Mouse (Mus musculus): ENCODE measurements at regions not wholly inside any gene's neighbourhood (a gene's known extent, or its start where the extent isn't known, plus 50 kb on each side); places are given as distances from the start of the nearest gene placed in this dataset.
A peak's percentile ranks its signal among the peaks of the same experiment; 100 is the strongest.

DNA sequence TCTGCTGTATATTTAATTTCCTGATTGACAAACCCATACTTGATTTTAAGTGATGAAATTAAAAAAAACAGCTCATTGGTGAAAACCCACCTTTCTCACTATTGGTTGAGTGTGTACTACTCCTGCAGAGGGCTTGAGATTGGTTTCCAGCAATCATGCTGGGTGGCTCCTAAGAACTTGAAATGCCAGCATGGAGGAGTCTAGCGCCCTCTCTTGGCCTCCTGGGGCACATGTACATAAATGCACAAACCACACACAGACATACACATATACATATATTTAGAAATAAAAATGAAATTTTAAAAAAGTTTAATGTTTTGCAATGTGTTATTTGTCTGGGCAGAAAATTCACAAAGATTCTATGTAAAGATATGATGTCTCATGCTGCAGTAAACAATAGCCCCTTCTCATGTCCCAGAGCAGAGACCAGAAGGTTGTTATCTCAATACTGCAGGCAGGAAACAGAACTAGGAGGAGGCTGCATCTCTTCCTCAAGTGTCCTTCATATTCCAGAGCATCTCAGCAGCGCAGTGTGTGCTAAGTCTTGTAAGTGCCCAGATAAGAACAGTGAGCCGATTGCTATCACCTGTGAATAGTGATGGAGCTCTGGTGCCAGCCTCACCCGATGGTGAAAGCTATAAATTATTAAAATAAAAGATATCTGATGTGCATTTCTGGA lies 108.4 kb upstream of the Fbxo11 start:
- DNase-seq (ENCODE audit: extremely low read depth, insufficient read length, low spot score), result no peak

DNA sequence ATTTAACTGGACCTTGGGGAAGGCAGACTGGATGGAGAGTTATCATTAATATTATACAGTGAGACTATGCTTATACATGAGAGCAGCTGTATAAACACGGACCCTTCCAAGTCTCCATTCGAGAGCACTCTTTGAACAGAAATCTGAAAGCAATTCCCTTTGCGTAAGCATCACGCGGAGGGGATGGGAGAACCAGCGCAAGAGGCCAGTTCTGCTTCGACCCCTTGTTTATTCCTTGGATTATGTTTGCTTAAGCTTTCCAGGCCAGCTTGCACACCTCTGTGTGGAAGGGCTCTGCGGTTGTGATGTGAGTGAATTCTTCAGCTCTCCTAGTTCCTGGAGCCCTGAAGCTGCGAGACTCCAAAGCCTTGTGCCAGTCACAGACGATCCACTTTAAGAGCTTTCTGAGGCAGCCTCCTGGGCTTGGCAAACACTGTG lies 109.2 kb upstream of the Fbxo11 start:
- DNase-seq (ENCODE audit: extremely low read depth, insufficient read length, low spot score), result no peak

DNA sequence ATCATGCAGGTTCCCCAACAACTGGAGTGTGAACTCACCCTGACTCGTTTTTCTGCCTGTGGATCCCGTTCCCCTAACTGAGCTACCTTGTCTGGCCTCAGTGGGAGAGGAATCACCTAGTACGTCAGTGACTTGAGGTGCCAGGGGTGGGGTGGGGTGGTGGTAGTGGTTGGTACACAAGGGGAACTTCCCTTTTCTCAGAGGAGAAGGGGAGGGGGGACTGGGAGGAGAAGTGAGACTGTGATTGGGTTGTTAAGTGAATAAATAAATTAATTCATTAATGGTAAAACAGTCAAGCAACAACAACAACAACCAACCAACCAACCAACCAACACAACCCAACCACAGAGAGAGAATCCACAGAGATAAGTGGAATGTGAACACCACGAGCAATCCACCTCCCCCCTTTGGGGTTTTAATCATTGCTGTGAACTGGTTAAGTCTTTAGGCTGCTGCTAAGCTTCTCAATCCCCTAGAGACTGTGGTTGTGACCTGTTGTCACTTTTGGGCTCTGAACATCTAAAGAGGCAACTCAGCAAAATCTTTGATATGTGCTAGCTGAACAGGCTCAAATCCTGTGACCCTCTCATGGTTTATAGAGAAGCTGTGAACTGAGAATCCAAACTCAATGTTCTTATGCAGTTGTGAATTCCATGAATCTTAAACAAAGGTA lies 111.0 kb upstream of the Fbxo11 start:
- DNase-seq (ENCODE audit: extremely low read depth, insufficient read length, low spot score), result no peak

- DNase-seq (ENCODE audit: extremely low read depth, insufficient read length, low spot score), result no peak
These were observed 125.6 kb upstream of the Fbxo11 start for GRCm38 (mm10) chr17:88190735-88191134.

DNA sequence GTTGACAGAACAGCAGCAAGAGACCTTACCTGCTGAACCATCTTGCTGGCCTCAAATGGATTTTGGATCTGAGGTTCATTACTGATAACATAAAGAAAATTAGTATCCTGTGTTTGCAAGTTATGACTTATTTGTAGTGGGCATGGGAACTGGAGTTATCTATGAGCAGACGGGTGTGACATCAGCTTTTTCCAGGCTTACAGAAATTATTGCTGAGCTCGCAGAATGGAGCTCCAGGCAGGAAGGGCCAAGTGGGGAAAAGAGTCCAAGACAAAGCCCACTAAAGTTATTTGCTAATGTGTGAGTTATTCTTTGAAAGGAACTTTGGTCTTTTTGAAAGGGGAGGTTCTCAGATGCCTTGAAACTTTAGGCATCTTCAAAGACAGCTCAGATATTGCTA lies 126.4 kb upstream of the Fbxo11 start:
- DNase-seq (ENCODE audit: extremely low read depth, insufficient read length, low spot score), result no peak

- DNase-seq (ENCODE audit: extremely low read depth, insufficient read length, low spot score), result no peak
These were observed 127.1 kb upstream of the Fbxo11 start for GRCm38 (mm10) chr17:88191930-88192807.

DNA sequence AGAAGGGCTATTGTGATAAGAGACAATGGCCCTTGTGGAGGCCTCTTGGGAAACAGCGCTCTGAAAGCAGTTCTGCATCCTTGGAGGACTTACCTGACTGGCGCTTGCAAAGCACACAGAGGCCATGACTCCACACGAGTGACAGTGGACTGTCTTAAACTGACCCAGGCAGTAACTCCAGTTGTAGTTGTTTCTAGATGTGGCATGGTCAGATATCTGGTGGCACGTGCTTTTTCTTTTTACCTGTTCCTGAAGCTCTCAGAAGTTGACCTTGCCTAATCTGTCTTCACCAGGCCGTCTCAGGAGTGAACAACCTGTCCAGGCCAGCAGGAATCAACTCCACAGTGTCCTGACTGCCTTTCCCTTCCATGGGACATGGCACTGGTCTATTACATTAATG lies 129.6 kb upstream of the Fbxo11 start:
- DNase-seq (ENCODE audit: extremely low read depth, insufficient read length, low spot score), result no peak

- DNase-seq (ENCODE audit: extremely low read depth, insufficient read length, low spot score), result peak; percentile 74
These were observed 130.2 kb upstream of the Fbxo11 start for GRCm38 (mm10) chr17:88195303-88195702.

- no peak for DNase-seq (ENCODE audit: extremely low read depth, insufficient read length, low spot score)
These were observed 130.8 kb upstream of the Fbxo11 start for GRCm38 (mm10) chr17:88195893-88196292.

- no peak for DNase-seq (ENCODE audit: extremely low read depth, insufficient read length, low spot score)
These were observed 131.2 kb upstream of the Fbxo11 start for GRCm38 (mm10) chr17:88196322-88196721.

DNA sequence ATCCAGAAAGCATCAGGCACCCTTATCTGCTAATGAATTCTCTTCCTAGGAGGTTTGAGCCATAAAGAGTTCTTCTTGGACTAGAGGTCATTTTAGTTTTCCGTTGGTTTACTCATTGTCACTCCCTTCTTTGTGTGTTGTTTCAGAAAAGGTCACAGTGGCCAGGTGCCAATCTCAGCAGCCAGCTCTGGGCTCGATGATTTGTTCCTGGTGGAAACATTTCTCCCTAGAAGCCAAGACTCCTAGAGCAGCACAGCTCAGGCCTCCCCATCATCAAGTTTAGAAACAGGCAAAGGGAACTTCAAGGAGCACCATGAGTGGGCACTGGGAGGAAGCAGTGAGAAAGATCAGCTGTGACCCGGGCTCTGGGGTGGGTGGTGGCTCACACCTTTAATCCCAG lies 132.3 kb upstream of the Fbxo11 start:
- DNase-seq (ENCODE audit: extremely low read depth, insufficient read length, low spot score), result no peak

DNA sequence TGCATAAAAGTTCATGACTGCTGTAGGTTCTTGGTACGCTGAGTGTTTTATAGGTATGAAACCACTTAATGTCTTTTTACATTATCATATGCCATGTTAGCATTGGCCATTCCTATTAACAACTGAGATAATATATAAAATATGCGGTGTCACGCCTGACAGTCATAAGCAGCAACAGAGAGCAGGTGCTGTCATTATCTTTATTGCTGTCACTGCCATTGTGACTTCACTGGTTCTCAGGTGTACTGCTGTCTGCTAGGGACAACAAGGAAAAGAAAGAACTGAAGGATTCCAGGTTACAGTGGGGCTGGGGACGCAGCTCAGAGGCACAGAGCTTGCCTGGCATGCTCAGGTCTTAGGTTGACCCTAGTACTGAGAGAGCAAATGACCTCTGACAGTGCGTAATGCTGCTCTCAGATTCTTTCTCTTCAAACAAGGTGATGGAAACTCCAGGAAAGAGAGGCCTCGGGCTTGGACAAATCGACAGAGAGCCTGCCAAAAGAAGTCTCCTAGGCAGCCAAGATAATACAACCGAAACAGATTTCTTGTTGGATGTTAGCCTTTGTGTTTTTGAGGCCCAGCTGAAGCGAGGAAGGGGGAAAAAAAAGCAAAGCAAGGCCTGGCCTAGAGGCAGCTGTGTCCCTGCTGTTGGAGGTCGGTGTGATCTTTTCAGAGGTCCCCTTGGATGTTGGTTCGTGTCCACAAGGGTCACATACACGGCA lies 136.3 kb upstream of the Fbxo11 start:
- DNase-seq (ENCODE audit: extremely low read depth, insufficient read length, low spot score), result no peak

- no peak for DNase-seq (ENCODE audit: extremely low read depth, insufficient read length, low spot score)
These were observed 137.1 kb upstream of the Fbxo11 start for GRCm38 (mm10) chr17:88202214-88202613.

GRCm38 (mm10) chr17:88209565-88209964 lies 144.5 kb upstream of the Fbxo11 start:
- no peak for DNase-seq (ENCODE audit: extremely low read depth, insufficient read length, low spot score)

- no peak for DNase-seq (ENCODE audit: extremely low read depth, insufficient read length, low spot score)
These were observed 147.0 kb upstream of the Fbxo11 start for GRCm38 (mm10) chr17:88212121-88212520.

GRCm38 (mm10) chr17:88214746-88215145 lies 149.7 kb upstream of the Fbxo11 start:
- no peak for DNase-seq (ENCODE audit: extremely low read depth, insufficient read length, low spot score)

DNA sequence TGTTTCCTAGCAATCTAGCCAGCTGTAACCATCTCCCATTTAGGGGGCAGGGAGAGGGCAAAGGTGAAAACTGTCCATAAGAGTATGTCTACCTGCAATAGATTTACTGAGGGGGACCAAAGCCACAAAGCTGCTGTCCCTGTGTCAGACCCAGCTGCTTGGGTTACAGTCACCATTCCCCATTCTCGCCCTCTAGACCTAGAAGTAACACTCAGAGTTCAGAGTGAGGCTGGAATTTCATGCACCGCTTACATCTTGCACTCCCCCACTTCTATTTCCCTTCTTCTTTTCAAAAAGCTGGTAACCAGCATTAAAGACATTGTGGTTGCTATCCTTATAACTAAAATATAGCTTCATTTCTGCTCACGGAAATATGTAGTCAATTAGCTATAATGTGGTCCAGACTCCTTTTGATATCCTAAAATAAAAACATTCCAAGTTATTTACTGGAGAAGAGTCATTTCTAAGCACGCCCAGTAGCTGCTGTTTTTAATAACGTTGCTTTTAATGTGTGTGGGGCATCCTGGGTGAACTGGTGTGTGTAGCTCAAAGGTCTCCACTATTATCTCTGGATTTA lies 157.4 kb upstream of the Fbxo11 start:
- no peak for DNase-seq (ENCODE audit: extremely low read depth, insufficient read length, low spot score)

DNA sequence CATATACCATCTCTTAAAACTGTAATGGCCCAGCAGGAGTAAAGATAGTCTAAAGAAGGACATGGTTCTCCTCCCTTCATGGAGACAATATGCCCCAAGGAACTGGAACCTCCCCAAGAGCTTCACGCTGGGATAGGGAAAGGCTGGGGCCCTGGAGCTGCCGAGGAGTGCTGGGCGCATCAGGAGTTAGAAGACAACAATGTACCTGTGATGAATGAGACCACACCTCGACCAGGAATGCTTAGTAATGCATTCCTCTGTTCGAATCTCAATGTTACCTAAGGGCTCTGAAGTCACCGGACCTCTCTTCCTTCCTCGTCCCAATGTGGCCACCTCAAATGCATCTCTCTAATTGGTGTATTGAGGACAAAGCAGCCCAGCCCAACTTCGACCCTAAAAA lies 175.4 kb upstream of the Fbxo11 start:
- no peak for DNase-seq (ENCODE audit: extremely low read depth, insufficient read length, low spot score)

DNA sequence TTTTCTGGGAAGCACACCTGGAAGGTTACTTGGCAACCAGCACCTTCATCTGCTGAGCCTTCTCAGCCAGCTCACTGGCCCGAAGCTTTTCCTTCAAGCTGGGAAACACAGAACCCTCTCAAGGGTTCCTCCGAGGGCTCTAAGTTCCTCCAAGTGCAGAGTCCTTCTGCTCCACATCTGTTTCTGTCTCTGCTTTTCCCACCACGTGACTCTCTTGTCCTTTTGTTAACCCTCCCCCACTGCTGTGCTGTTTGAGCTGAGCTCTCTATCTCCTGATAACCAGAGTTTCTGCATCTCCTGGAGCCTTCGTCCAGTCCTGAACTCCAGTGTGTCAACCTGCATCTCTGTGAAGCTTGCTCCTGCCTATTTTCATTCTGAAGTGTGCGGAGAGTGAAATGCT lies 183.5 kb upstream of the Fbxo11 start:
- no peak for DNase-seq (ENCODE audit: extremely low read depth, insufficient read length, low spot score)

DNA sequence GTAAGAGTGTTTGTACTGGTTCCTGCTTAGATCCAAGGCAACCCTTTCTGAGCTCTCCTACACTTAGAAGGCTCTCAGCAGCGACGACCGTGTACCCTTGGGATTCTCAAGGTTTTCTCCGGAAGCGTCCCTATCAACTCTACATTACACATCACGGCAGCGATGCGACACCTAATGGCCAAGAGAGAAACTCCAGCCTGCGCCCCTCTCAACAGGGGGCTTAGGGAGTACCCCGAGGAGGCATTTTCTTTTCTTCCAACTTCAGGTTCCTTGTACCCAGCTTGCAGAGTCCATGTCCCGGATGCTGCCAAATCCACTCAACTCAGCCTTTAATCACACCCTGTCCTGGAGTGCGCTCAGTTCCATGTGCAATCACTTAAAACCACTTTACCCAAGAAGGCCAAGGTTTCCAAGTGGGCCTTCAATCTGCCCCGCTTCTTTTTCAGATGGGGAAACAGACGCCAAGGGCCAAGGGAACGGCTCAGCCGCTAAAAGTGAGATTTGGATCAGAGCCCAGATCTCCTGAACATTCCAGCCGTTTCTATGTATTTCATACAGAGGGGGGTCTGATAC lies 186.9 kb upstream of the Fbxo11 start:
- DNase-seq (ENCODE audit: extremely low read depth, insufficient read length, low spot score), result no peak
